Mouse (Mus musculus): ENCODE data around the gene Celf5. TPM values are rescaled to one million over a fixed set of nuclear protein-coding genes. Genes with fewer than 3 reads are reported as not detected.

The Celf5 gene
- total RNA-seq, 2 experiments from 2014 or later: 268 TPM

GRCm38 (mm10) chr10:81430141-81430830 is 52.2 kb downstream of the Celf5 start:
- DNase-seq (ENCODE audit: low spot score in 2 of 2): peak; percentile 72 to 81

GRCm38 (mm10) chr10:81429605-81430061 is 52.9 kb downstream of the Celf5 start:
- peak in 1 of 2 experiments; percentile 75 for DNase-seq (ENCODE audit: low spot score in 2 of 2)

- peak in 1 of 2 experiments; percentile 1 for DNase-seq (ENCODE audit: low spot score in 2 of 2)
These were observed 53.4 kb downstream of the Celf5 start for GRCm38 (mm10) chr10:81429092-81429491.

- peak in 1 of 2 experiments; percentile 3 for DNase-seq (ENCODE audit: low spot score in 2 of 2)
These were observed 54.0 kb downstream of the Celf5 start for GRCm38 (mm10) chr10:81428507-81428870.

GRCm38 (mm10) chr10:81427804-81428506 is 54.6 kb downstream of the Celf5 start:
- peak in 1 of 2 experiments; percentile 4 for DNase-seq (ENCODE audit: low spot score in 2 of 2)

GRCm38 (mm10) chr10:81427327-81427726 is 55.2 kb downstream of the Celf5 start:
- no peak for DNase-seq (ENCODE audit: low spot score in 2 of 2)

- peak in 1 of 2 experiments; percentile 31 for DNase-seq (ENCODE audit: low spot score in 2 of 2)
These were observed 55.6 kb downstream of the Celf5 start for GRCm38 (mm10) chr10:81426897-81427296.

- peak in 1 of 2 experiments; percentile 25 for DNase-seq (ENCODE audit: low spot score in 2 of 2)
These were observed 56.3 kb downstream of the Celf5 start for GRCm38 (mm10) chr10:81426081-81426671.

- peak in 1 of 2 experiments; percentile 2 for DNase-seq (ENCODE audit: low spot score in 2 of 2)
These were observed 57.2 kb downstream of the Celf5 start for GRCm38 (mm10) chr10:81425236-81425850.

- DNase-seq (ENCODE audit: low spot score in 2 of 2): peak; percentile 1 to 14
These were observed 58.1 kb downstream of the Celf5 start for GRCm38 (mm10) chr10:81424246-81425051.

GRCm38 (mm10) chr10:81423476-81424245 is 58.8 kb downstream of the Celf5 start:
- DNase-seq (ENCODE audit: low spot score in 2 of 2): peak in 1 of 2 experiments; percentile 2

GRCm38 (mm10) chr10:81422661-81423217 is 59.8 kb downstream of the Celf5 start:
- DNase-seq (ENCODE audit: low spot score in 2 of 2): no peak

- DNase-seq (ENCODE audit: low spot score in 2 of 2): no peak
These were observed 60.3 kb downstream of the Celf5 start for GRCm38 (mm10) chr10:81422191-81422590.

GRCm38 (mm10) chr10:81421797-81422100 is 60.8 kb downstream of the Celf5 start:
- peak in 1 of 2 experiments; percentile 1 for DNase-seq (ENCODE audit: low spot score in 2 of 2)

GRCm38 (mm10) chr10:81421041-81421796 is 61.3 kb downstream of the Celf5 start:
- DNase-seq (ENCODE audit: low spot score in 2 of 2): no peak

- DNase-seq (ENCODE audit: low spot score in 2 of 2): no peak
These were observed 62.2 kb downstream of the Celf5 start for GRCm38 (mm10) chr10:81420191-81420767.

- DNase-seq (ENCODE audit: low spot score in 2 of 2): no peak
These were observed 63.2 kb downstream of the Celf5 start for GRCm38 (mm10) chr10:81419111-81419928.

Measured in layer of hippocampus, adult 18-20 months (tissue).